Mouse (Mus musculus) kidney, adult 2 months (tissue): Measurements from ENCODE around the gene Gramd1b. TPM values are rescaled to one million over a fixed set of nuclear protein-coding genes. Genes with fewer than 3 reads are reported as not detected.

ENCODE experiments used
- DNase-seq: peaks from one replicate; pipeline ENCODE4 v3.0.0; 2021
- H3K27ac ChIP-seq: fragments of 200-500 bp; 2 replicates; pipeline ENCODE4 v1.5.1; 2012; ENCODE audit warnings: low read depth, low read length, control low read depth, inconsistent platforms; ENCODE audit not compliant: insufficient read depth
- H3K27me3 ChIP-seq: fragments of 200-500 bp; replicated peaks from 2 replicates; pipeline ENCODE4 v1.6.1; 2012; ENCODE audit warnings: mild to moderate bottlenecking, moderate library complexity, low read length, inconsistent platforms; ENCODE audit not compliant: control insufficient read depth, insufficient read depth
- H3K36me3 ChIP-seq: fragments of 200-500 bp; 2 replicates; pipeline ENCODE4 v1.6.1; 2012; ENCODE audit warnings: mild to moderate bottlenecking, moderate library complexity, low read length, inconsistent platforms; ENCODE audit not compliant: control insufficient read depth, insufficient read depth
- H3K4me1 ChIP-seq: fragments of 200-500 bp; 2 replicates; pipeline ENCODE4 v1.6.1; 2011; ENCODE audit warnings: low read length; ENCODE audit not compliant: control insufficient read depth, insufficient read depth
- H3K4me3 ChIP-seq: fragments of 200-500 bp; 2 replicates; pipeline ENCODE4 v1.5.1; 2011; ENCODE audit warnings: mild to moderate bottlenecking, low read depth, low read length, control low read depth; ENCODE audit not compliant: insufficient read depth
- CTCF ChIP-seq: fragments of 200-500 bp; conservative IDR thresholded peaks from 2 replicates; pipeline ENCODE4 v1.5.1; 2011; ENCODE audit warnings: low read depth, mild to moderate bottlenecking, control low read depth, low read length, moderate library complexity, mixed read lengths; ENCODE audit not compliant: insufficient read depth, insufficient read length
- POLR2A ChIP-seq: fragments of 200-500 bp; IDR thresholded peaks from one replicate; pipeline ENCODE4 v1.6.1; 2011; ENCODE audit warnings: low read depth, low read length, control low read depth
- WGBS: fragments of 180-500 bp; shearing (Covaris S2); methylation state at CpG from one replicate; pipeline ENCODE4 v1.1.7; 2018; 5-methylcytosine and 5-hydroxymethylcytosine counted together
- polyA plus RNA-seq: library from polyadenylated mRNA; depleted of rRNA; stranded (reverse); fragments of >200 nt; gene quantifications from 2 replicates; pipeline ENCODE4 v1.2.3, GENCODE M21; 2012

The Gramd1b gene
- polyA plus RNA-seq, 1 experiment: 210 TPM

GRCm38 (mm10) chr9:40297969-40298368, 233.2 kb downstream of the Gramd1b start:
- no peak for DNase-seq
- no peak overlapping the region for H3K4me3 ChIP-seq
- no peak overlapping the region for H3K27ac ChIP-seq
- no peaks in the 10 kb centered on the region for H3K4me1 ChIP-seq
- 85% methylated on average over 9 of the region's 9 CpGs for WGBS
- no peaks in the 10 kb centered on the region; the same call in 1 of the 2 replicates for H3K36me3 ChIP-seq
- no peaks in the 10 kb centered on the region for H3K27me3 ChIP-seq
- no peak for TF ChIP-seq POLR2A
- no peak for TF ChIP-seq CTCF

GRCm38 (mm10) chr9:40296251-40296650, 234.9 kb downstream of the Gramd1b start:
- Histone ChIP-seq H3K27me3 (no peaks in the 10 kb centered on the region), H3K36me3 (no peaks in the 10 kb centered on the region; the same call in 1 of the 2 replicates), H3K4me1 (no peaks in the 10 kb centered on the region), H3K27ac (no peak overlapping the region), H3K4me3 (no peak overlapping the region)
- WGBS: 90% methylated on average over 5 of the region's 5 CpGs
- no peak for DNase-seq
- TF ChIP-seq POLR2A: no peak

GRCm38 (mm10) chr9:40294866-40295265, 236.3 kb downstream of the Gramd1b start:
- H3K27me3 ChIP-seq: no peaks in the 10 kb centered on the region
- WGBS: 91% methylated on average over 1 of the region's 1 CpGs
- no peaks in the 10 kb centered on the region for H3K4me1 ChIP-seq
- DNase-seq: no peak
- no peak overlapping the region for H3K27ac ChIP-seq
- no peak overlapping the region for H3K4me3 ChIP-seq
- no peaks in the 10 kb centered on the region; the same call in 1 of the 2 replicates for H3K36me3 ChIP-seq
- TF ChIP-seq POLR2A (no peak), CTCF (no peak)

GRCm38 (mm10) chr9:40294210-40294609, 237.0 kb downstream of the Gramd1b start:
- TF ChIP-seq POLR2A (no peak), CTCF (no peak)
- H3K36me3 ChIP-seq: no peaks in the 10 kb centered on the region; the same call in 1 of the 2 replicates
- H3K4me3 ChIP-seq: no peak overlapping the region
- no peak for DNase-seq
- no peak overlapping the region for H3K27ac ChIP-seq
- no peaks in the 10 kb centered on the region for H3K4me1 ChIP-seq
- H3K27me3 ChIP-seq: no peaks in the 10 kb centered on the region
- WGBS: 89% methylated on average over 5 of the region's 5 CpGs

GRCm38 (mm10) chr9:40293740-40294139, 237.4 kb downstream of the Gramd1b start:
- 92% methylated on average over 5 of the region's 5 CpGs for WGBS
- no peak overlapping the region for H3K4me3 ChIP-seq
- no peak overlapping the region for H3K27ac ChIP-seq
- no peaks in the 10 kb centered on the region; the same call in 1 of the 2 replicates for H3K36me3 ChIP-seq
- no peak for DNase-seq
- H3K27me3 ChIP-seq: no peaks in the 10 kb centered on the region
- no peak for TF ChIP-seq CTCF
- TF ChIP-seq POLR2A: no peak
- no peaks in the 10 kb centered on the region for H3K4me1 ChIP-seq

GRCm38 (mm10) chr9:40293286-40293685, 237.9 kb downstream of the Gramd1b start:
- no peaks in the 10 kb centered on the region for H3K4me1 ChIP-seq
- no peak for TF ChIP-seq CTCF
- no peak for TF ChIP-seq POLR2A
- no peak for DNase-seq
- no peaks in the 10 kb centered on the region for H3K27me3 ChIP-seq
- H3K4me3 ChIP-seq: no peak overlapping the region
- 93% methylated on average over 8 of the region's 8 CpGs for WGBS
- H3K27ac ChIP-seq: no peak overlapping the region
- H3K36me3 ChIP-seq: no peaks in the 10 kb centered on the region; the same call in 1 of the 2 replicates

- Histone ChIP-seq H3K4me1 (no peaks in the 10 kb centered on the region), H3K4me3 (no peak overlapping the region), H3K36me3 (no peaks in the 10 kb centered on the region; the same call in 1 of the 2 replicates), H3K27ac (no peak overlapping the region), H3K27me3 (no peaks in the 10 kb centered on the region)
- TF ChIP-seq CTCF: no peak
- no peak for TF ChIP-seq POLR2A
- no peak for DNase-seq
- WGBS: 76% methylated on average over 4 of the region's 4 CpGs
These were observed 238.7 kb downstream of the Gramd1b start for GRCm38 (mm10) chr9:40292475-40292874.
